ENCODE assay signal across 8 mouse cellular contexts in the genomic region with DNA sequence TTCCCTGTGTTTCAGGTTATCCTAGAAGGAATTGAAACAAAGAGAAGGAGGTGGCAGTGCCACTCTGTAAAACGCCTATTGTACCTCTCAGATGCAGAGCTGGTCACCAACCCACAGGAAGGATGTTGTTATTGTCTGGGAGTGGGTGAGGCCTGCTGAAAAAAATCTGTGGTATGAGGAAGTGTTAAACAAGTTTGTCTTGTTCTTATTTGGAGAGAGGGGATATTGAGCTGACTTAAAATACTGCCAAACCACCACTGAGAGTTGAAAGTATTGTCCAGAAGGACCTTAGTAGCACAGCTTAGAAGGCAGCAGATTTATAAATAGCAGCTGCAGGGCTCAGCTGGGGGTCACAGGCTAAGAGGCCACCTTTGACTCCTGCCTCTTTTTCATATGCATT. TPM values are rescaled to one million over a fixed set of nuclear protein-coding genes. Genes with fewer than 3 reads are reported as not detected.
DNase-seq lines count a peak whose midpoint lies in the region; ATAC-seq and TF ChIP-seq lines count a peak whose summit lies in the region.

No protein-coding gene starts in this region.

- no peak overlapping the region for H3K4me2 ChIP-seq in stomach, embryonic 15.5 days

- H3K9ac ChIP-seq in stomach, embryonic 15.5 days, result no peak overlapping the region

- no peak overlapping the region for H3K4me3 ChIP-seq in cortical plate, adult 2 months (ENCODE audit: insufficient read depth, low read length)
- H3K4me3 ChIP-seq in limb, embryonic 10.5 days, result no peak overlapping the region
- no peak overlapping the region for H3K4me3 ChIP-seq in stomach, embryonic 15.5 days (replicated peaks)

- no peaks in the 10 kb centered on the region for H3K36me3 ChIP-seq in limb, embryonic 10.5 days
- H3K36me3 ChIP-seq in stomach, embryonic 15.5 days, result no peaks in the 10 kb centered on the region

- H3K27me3 ChIP-seq in limb, embryonic 10.5 days (ENCODE audit: low read depth, poor library complexity, severe bottlenecking), result no peaks in the 10 kb centered on the region
- no peaks in the 10 kb centered on the region for H3K27me3 ChIP-seq in stomach, embryonic 15.5 days (replicated peaks)

- H3K9me3 ChIP-seq in limb, embryonic 10.5 days (replicated peaks), result no peaks in the 10 kb centered on the region
- H3K9me3 ChIP-seq in stomach, embryonic 15.5 days, result no peaks in the 10 kb centered on the region

- peak; percentile 53; the same call in 1 of the 2 replicates for ATAC-seq in stomach, embryonic 15.5 days (ENCODE audit: insufficient read depth, low FRiP score, low read depth)

- H3K4me1 ChIP-seq in cortical plate, adult 2 months (ENCODE audit: control insufficient read depth, insufficient read depth, low read length), result no peaks in the 10 kb centered on the region
- H3K4me1 ChIP-seq in limb, embryonic 10.5 days, result peaks cover 18% of the 10 kb centered on the region
- H3K4me1 ChIP-seq in stomach, embryonic 15.5 days, result peaks cover 9% of the 10 kb centered on the region; the same call in 1 of the 2 replicates

- DNase-seq in layer of hippocampus, adult 11-12 months (ENCODE audit: low spot score), result peak; percentile 2
- DNase-seq in layer of hippocampus, postnatal 10 days (ENCODE audit: low spot score in 2 of 2), result no peak
- no peak for DNase-seq in limb, embryonic 10.5 days (ENCODE audit: low spot score)
- no peak for DNase-seq in layer of hippocampus, postnatal 25 days (ENCODE audit: extremely low spot score in 1 of 2, low spot score in 1 of 2)
- DNase-seq in urinary bladder, adult 18-20 months (ENCODE audit: low spot score in 2 of 2), result no peak
- DNase-seq in retina, postnatal 1 day, result no peak

- TF ChIP-seq CTCF in cortical plate, adult 2 months (IDR thresholded peaks at IDR 0.05; ENCODE audit: extremely low read depth, insufficient read depth, low read length), result no peak

- H3K27ac ChIP-seq in cortical plate, adult 2 months (ENCODE audit: insufficient read depth, low read length), result peak overlapping the region; percentile 83
- H3K27ac ChIP-seq in limb, embryonic 10.5 days, result peak overlapping the region; percentile 26
- H3K27ac ChIP-seq in stomach, embryonic 15.5 days, result peak overlapping the region; percentile 63

- TF ChIP-seq POLR2A in cortical plate, adult 2 months (IDR thresholded peaks at IDR 0.05; ENCODE audit: extremely low read depth, insufficient read depth, low read length), result no peak

- WGBS in limb, embryonic 10.5 days, result 36% methylated on average over 1 of the region's 1 CpGs
- 9% methylated on average over 1 of the region's 1 CpGs for WGBS in stomach, embryonic 15.5 days

RNA-seq across cellular contexts. Expression of gene Maml2, which starts 25.9 kb away (rescaled TPM):
- total RNA-seq in layer of hippocampus, postnatal 10 days (2021), result 10 to 100 TPM; 11.2 to 13.0 TPM
- 5.5 and 6.6 TPM in 2 replicates for polyA plus RNA-seq in cortical plate, adult 2 months (2012; rRNA removed)
- 4.5 and 8.0 TPM in 2 replicates for polyA plus RNA-seq in limb, embryonic 10.5 days (2016; fragmentation: Nextera tagmentation; extraction: Ambion mirVana)
- polyA plus RNA-seq in stomach, embryonic 15.5 days (2015; fragmentation: Nextera tagmentation; extraction: Ambion mirVana), result 8.5 and 9.0 TPM in 2 replicates
- 10 to 100 TPM; 20.5 to 22.8 TPM for total RNA-seq in layer of hippocampus, postnatal 25 days (2021)

Comparison
In these comparisons a context has a peak if more than half of its experiments do, and no peak if none do; other contexts are left out.
1. H3K27ac ChIP-seq: peak in every context shown above with its lines; median percentile 83 in cortical plate, adult 2 months; 63 in stomach, embryonic 15.5 days; 26 in limb, embryonic 10.5 days.